Mouse (Mus musculus) c-Kit-positive CD71-positive TER-119-positive erythroid progenitor cells, embryonic 14.5 days (primary cell): Measurements from ENCODE around the gene Moxd1.
"Not testable (repeated sequence)": the region's sequence is repeated elsewhere in the genome, so short reads cannot be mapped to it uniquely, and the experiment has no call there.

ENCODE experiments used
- DNase-seq: peaks from one replicate; pipeline ENCODE4 v3.0.0-alpha.2; 2013; ENCODE audit warnings: low spot score

Gene Moxd1

DNA sequence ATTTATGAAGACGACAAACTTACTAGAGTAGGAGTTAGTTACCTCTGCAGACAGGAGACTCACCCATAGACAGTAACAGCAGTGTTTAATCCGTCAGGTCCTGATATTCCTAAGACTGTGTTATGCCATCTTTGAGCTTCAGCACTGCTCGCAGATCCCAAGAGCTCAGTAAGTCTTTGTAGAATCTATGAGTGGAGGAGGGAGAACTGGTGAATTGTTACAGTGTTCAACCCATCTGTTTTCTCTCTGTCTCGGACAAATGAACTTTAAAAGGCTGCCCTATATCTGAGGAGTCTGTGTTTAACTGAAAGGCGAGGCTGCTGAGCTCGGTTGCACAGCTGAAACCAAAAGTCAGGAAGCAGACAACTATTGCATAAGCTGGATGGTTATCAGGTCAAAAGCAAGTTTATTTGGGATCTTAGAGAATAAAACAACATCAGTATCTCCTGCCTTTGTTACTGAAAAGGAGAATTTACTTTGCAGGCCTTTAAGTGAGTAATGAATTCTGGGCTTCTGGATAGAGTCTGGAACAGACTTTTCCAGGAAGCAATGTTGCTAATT is 47.8 kb downstream of the Moxd1 start:
- no peak for DNase-seq

DNA sequence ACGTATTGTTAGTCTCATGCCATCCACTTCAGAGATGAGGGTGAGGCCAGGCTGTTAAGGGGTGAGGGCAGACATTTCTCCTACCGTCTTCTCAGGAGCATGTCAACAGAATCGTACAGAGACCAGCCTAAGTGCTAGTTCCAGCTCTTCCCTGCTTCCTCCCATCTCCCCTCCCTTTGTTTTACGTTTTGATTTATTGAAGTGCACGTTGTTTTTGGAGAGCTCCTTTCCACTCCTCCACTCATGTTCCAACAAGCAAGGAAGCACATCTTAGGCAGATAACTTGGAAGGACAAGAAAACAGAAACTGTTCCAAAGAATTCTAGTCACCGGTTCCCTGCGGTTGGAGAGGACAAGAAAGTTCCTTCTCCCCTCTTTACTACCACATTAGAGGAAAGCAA is 52.9 kb downstream of the Moxd1 start:
- DNase-seq = no peak

DNA sequence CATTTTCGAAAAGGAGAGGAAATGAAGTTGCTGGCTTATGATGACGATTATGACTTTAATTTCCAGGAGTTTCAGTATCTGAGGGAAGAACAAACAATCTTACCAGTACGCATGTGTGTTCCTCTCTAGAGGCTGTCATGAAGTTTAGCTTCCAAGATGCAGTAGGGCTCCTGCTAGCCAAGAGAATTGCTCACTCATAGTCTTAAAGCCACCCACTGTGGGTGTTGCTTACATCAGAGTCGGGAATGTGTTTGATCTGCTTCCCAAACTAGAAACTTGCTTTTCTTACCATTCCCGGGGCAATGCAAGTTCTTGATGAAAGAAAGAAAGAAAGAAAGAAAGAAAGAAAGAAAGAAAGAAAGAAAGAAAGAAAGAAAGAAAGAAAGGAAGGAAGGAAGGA is 59.3 kb downstream of the Moxd1 start:
- no peak for DNase-seq

DNA sequence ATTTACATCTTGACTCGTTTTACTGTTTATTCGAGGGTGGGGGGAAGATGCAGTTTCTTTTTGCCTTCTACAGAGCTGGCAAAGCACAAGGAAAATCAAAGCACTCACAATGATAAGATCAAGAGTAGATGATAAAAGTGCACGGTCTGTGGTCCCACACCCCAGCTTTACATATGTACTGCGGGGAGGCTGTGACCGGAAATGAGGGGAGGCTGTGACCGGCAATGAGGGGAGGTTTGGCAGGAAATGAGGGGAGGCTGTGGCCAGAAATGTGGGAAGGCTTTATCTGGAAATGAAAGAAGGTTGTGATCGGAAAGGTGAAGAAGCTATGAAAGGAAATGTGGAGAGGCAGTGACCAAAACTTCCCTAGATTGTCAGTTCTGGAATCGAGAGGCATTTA is 68.3 kb downstream of the Moxd1 start:
- DNase-seq = no peak

DNA sequence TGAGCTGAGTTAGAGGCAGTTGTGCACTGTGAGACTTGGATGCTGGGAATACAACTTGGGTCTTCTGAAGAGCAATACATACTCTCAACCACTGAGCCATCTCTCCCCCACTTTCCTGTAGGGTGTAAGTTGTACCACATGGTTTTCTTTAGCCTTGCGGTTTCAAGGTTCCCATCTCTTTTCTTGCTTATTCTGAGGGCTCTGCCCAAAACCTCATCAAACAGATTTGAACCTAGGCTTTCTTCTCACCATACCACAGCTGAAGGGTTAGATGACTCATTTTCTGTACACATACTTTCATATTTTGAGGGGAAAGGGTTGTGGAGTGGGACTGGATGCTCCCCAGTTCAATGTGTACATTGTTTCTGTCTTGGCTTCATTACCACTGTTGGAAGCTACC is 69.4 kb downstream of the Moxd1 start:
- no peak for DNase-seq

DNA sequence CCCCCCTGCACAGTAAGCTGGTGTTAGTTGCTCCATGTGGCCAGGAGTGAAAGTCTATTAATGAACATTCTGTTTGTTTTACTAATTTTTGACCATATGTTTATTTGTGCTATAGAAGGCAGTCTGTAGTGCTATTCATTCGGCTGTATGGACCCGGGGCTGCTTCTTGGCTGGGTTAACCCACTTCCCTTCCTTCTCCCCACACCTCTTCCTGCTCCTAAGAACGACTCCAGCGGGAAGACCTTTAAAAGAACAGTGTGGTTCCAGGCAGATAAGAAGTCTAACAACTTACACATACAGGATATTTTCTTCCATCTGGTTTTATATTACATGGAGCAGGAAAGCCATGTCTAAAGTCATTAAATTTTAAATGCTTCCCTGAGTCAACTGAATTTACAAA is 73.3 kb downstream of the Moxd1 start:
- no peak for DNase-seq

DNA sequence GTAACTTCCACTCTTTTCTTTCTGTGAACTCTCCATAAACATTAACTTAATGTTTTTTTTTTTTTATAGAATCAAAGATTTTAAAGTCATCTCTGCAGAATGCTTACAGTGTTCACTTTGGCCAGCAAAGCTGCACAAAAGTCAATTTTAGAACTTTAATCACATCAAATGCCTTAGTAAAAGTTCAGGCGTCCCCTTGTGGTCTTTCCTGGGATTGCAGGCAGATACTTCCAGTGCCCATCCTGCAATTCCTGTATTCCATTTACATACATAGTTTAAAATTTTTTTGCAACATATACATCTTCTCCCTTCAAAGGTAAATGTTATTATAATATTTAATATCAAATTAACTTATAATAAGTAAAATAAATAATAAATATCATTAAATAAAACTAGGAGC is 74.5 kb downstream of the Moxd1 start:
- DNase-seq = peak; percentile 24

DNA sequence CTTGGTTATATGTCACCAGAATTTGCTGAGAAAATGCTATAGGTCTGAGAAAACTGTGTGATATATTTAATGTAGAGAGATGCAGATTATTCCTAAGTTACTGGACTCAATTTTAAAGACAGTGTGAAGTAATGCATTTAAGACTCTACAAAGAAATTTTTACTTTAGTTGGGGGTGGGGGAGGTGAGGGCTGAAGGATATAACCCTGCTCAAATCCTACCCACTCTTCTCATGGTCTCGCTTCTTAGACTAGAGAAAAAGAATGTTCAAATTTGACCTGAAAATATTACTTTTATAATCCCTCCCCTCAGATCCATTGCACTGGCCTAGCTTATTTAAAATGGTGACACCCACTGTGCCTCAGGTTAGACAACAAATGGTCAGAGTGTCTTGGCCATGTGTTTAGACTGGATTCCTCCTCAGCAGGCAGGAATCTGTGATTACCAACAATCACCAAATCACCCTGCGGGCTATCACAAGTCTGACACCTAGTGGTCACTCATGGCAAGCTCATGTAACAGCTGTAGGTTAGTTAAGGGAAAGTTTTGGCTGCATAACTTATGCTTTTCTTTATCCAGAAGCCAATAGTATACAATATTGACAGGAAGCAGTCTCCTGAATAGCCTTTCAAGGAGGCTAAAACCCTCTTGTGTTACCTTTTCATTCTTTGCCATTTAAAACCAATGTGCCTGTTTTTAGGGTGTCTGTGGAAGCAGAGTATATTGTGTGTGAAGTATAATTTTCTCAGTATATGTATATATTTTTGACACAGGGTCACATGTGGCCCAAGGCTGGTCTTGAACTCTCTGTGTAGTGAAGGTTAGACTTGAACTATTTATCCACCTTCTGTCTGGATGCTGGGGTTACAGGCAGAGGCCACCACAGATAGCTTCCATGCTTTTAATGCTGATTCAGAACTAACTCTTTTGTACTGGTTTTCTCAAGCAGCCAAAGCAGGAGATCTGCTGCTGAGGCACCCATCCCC is 75.2 kb downstream of the Moxd1 start:
- DNase-seq = peak; percentile 25

DNA sequence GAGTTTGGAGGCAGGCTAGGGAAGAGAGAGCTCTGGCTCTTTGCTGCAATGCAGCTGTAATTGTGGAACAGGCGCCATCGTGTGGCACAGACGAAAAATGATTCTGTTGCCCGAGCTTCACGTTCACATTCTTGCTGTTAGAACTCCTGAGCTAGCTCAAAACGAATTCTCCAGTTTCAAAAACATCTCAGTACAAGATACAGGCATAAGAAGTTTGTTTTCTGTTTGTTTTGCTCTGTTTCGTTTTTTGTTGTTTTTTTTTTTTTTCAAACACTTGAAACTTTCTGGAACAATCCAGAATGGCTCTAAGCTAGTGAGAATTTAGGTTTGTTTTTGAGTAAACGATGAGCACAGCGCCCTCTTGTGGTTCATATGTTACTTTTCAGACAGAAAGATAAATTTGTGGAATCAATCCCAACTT is 88.9 kb downstream of the Moxd1 start:
- peak; percentile 59 for DNase-seq

DNA sequence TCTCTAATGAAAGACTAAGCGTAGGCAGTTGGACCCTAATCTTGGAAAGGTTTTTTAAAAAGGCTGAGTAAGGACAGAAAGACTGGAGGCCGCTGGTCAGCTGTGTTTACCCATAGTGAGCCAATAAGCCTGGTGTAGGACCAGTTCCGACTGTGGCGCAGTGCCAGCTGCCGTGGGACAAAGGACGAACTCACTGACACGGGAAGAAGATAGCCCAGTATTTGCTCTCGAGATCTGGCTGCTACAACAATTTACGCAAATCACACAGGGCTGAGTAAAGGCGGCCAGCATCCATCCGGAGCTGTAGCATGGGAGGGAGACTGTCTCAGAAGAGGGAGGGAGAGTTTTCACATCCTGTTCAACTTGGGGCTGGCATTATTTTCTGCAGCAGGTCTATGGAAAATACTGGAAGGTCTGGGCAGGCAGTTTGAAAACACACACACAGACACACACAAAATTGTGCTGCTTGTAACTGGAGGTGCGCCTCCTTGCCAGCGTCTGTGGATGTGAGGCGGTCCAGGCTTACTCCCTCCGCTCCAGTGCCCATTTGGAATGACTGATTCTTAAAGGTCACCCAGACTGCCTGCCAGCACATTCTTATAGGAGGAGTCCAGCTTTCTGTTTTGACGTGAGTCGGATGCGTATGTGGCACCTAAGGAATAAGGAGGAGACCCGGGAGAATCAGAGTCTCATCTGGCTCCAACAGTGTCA is 94.0 kb downstream of the Moxd1 start:
- DNase-seq = no peak

DNA sequence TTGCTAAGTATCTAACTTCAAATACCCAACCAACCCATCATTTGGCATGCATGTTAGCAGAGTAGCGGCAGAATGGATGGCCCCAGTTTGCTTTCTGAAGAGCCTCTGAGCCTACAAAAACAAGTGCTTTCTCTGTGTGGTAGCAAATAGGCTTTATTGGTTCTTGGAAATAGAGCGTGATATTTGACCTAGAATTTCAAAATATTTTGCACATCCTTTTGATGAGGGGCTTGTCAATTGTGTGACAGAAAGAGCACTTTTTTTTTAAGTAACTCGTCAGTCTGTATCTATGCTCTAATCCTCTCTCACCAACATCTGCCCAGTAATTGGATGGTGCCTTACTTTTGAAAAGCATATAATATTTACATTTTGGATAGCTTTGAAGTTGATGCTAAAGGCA is 97.0 kb downstream of the Moxd1 start:
- DNase-seq = no peak

DNA sequence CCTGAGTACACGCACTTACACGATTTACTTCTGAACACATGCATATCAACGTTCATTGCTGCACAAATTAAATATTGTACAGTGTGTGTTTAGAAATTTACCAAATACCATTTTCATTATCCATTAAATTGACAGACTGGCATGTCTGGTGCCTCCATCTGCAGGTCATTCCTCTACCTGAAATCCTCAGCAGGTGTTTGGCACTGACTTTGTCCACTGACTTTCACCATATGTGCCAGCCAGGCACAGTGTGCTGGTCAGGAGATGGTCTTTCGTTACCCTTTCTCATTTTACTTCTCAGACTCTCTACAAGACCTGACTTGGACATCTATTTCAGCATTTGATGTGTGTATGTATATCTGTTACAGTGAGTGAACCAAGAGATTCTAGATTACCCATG is 99.7 kb downstream of the Moxd1 start:
- DNase-seq = no peak

DNA sequence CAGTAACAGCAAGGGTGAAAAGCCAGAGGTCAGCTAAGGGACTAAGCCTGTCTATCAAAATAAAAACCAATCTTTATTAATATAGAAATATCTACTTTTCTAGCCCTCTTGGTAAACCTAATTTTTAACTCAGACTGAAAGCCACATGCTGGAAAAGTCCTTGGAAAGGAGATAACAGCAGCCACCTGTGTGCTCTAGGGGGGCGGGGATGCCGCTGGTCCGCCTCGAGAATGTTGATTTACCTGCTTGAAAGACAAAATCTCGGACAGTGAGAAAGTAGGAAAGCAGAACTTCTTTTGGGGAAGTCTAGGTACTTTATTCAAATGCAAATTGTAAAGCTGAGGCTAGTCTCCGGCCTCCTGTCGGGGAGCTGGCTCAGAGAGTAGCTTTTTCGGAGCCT is 103.9 kb downstream of the Moxd1 start:
- DNase-seq = not testable (repeated sequence)

DNA sequence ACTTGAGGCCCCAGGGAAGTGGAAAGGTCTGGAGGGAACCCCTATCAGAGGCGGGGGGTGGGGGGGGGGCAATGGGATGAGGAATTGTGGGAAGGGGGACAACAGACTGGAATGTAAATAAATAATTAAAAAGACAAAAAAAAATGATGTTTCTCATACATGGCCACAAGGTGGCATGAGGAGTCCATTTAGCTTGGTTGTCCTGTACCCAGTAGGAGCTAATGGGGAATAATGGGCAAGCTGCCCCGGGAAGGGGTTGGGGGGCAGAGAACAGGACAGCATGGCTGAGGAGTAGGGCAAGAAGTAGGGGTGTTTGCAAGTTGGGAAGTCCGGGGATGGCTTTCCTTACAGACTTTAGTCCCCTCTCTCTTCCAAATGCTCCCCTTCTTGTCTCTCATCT is 109.5 kb downstream of the Moxd1 start:
- DNase-seq = no peak

DNA sequence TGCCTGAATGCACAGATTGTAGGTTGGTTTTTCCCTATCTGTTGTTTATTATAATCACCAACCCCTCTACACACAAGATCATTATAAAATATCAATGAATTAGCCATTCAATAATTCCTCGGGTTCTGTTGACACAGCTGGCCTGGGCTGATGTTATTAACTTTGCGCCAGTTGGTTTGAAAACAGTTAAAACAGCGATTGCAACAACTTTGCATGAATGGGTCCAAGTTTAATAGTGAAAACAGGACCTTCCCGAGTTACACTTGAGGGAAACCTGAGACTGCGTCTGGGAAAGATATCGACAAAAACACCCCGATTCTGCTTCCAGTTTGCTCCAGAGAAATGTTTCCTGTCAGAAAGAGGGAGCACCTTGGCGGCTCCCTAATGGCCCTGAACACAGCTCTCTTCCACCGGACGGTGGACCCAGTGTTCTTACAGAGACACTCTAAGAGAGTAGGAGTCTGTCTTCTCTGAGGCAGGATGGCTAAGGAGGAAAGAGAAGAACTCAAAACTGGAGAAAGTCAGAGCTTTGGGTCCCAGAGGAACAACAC is 116.4 kb downstream of the Moxd1 start:
- no peak for DNase-seq

DNA sequence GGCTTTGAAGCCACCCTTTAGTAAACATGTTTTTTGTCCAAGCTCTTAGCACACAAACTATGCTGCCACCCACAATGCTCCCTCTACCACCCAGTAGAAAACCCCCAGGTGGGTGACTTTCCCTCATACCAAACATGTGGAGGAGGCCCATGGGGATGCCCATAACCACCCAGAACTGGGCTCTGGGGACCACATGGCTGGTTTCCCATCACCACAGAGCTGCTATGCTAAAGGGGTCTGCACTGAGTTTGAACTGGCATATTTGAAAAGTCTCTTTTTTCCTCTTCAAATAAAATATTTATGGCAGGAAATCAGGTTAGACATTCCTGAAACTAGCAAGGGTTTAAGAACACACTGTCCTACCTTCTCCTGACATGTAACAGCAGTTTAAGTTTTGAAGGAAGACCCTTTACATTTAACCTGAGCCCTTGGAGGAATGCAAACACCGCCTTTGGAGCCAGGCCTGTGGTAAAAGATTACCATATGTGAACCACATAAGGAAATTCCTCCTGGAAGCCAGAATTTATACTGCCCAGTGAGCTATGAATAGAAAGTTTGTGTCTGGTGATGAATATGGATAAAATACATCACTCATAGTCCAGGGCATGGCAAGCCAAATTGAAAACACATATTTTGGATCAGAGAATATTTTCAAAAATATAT is 117.4 kb downstream of the Moxd1 start:
- no peak for DNase-seq

DNA sequence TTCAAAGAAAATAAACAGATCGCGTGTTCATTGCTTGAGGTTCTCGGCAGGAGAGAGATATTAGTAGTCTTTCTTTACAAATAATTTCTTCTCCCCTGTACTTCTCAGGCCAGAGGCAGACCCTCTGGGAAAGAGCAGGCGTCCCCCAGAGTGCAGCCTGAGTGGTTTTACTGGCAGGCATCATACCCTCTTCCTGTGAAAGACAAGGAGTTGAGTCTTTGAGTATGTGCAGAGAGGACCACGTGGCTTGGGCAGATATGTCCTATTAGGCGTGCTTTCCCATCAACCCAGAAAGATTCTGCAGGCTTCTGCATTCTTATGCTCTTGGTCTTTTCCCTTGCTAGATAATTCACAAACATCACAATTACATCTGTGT is 117.9 kb downstream of the Moxd1 start:
- DNase-seq = no peak

DNA sequence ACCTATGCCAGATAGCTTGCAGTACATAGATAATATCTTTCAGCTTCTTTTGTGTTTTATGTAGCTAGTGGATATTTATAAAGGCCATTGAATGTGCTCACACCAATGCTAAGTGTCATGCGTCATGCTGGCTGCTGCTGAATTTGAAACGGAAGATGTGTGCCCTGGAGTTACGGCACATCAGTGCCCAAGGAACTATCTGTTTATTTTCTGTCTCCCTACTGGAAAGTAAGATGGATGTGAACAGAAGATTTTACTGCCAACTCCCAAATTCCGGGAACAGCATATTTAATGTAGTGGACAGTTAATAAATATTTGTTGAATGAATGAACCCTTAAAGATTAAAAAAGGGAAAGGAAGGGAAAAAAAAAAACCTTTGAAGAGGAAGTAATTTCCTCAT is 119.8 kb downstream of the Moxd1 start:
- DNase-seq = no peak
